Mouse (Mus musculus) neural tube, embryonic 11.5 days (tissue): ENCODE data around the gene Rps10. TPM values are rescaled to one million over a fixed set of nuclear protein-coding genes. Genes with fewer than 3 reads are reported as not detected.
A peak's percentile ranks its signal among the peaks of the same experiment; 100 is the strongest.

Source experiments
- ATAC-seq: fragments of 200-750 bp; cut with Nextera tagmentation; 2 replicates; pipeline ENCODE4 v1.8.0; 2017; ENCODE audit warnings: moderate number of reproducible peaks, mild to moderate bottlenecking, moderate TSS enrichment, moderate library complexity; ENCODE audit not compliant: insufficient read depth, low FRiP score, low TSS enrichment
- DNase-seq: peaks from one replicate; pipeline ENCODE4 v3.0.0-alpha.2; 2015; ENCODE audit warnings: low spot score
- H3K27ac ChIP-seq: fragments of 300-500 bp; sonication (generic); 2 replicates; pipeline ENCODE4 v1.5.1; 2014; ENCODE audit warnings: low read depth, mild to moderate bottlenecking, low read length
- H3K27me3 ChIP-seq: fragments of 300-500 bp; sonication (generic); 2 replicates; pipeline ENCODE4 v1.6.1; 2014; ENCODE audit warnings: mild to moderate bottlenecking, low read length, mixed read lengths; ENCODE audit not compliant: control insufficient read depth, insufficient read depth
- H3K36me3 ChIP-seq: fragments of 300-500 bp; sonication (generic); 2 replicates; pipeline ENCODE4 v1.6.1; 2014; ENCODE audit warnings: mild to moderate bottlenecking, low read length, moderate library complexity, mixed read lengths; ENCODE audit not compliant: control insufficient read depth, insufficient read depth
- H3K4me1 ChIP-seq: fragments of 300-500 bp; sonication (generic); 2 replicates; pipeline ENCODE4 v1.6.1; 2014; ENCODE audit warnings: low read length, mixed read lengths; ENCODE audit not compliant: control insufficient read depth, insufficient read depth
- H3K4me2 ChIP-seq: fragments of 300-500 bp; sonication (generic); 2 replicates; pipeline ENCODE4 v1.6.1; 2014; ENCODE audit warnings: low read depth, mild to moderate bottlenecking, moderate library complexity
- H3K4me3 ChIP-seq: fragments of 300-500 bp; sonication (generic); 2 replicates; pipeline ENCODE4 v1.5.1; 2014; ENCODE audit warnings: low read depth, low read length
- H3K9ac ChIP-seq: fragments of 300-500 bp; sonication (generic); 2 replicates; pipeline ENCODE4 v1.6.1; 2014; ENCODE audit warnings: mild to moderate bottlenecking, low read length
- H3K9me3 ChIP-seq: fragments of 300-500 bp; sonication (generic); 2 replicates; pipeline ENCODE4 v1.6.1; 2016; ENCODE audit warnings: low read length; ENCODE audit not compliant: control insufficient read depth
- WGBS: fragments of 180-500 bp; shearing (Covaris S2); extraction: QIAGEN DNeasy Blood & Tissue Kit; methylation state at CpG from one replicate; pipeline ENCODE4 v1.1.7; 2014; 5-methylcytosine and 5-hydroxymethylcytosine counted together
- polyA plus RNA-seq: library from polyadenylated mRNA; unstranded; fragments of >200 nt; fragmentation: Nextera tagmentation; extraction: Ambion mirVana; gene quantifications from 2 replicates; pipeline ENCODE4 v1.2.1, GENCODE M21; 2014

The Rps10 gene
- polyA plus RNA-seq, 1 experiment from 2014 or later, result 695 TPM

DNA sequence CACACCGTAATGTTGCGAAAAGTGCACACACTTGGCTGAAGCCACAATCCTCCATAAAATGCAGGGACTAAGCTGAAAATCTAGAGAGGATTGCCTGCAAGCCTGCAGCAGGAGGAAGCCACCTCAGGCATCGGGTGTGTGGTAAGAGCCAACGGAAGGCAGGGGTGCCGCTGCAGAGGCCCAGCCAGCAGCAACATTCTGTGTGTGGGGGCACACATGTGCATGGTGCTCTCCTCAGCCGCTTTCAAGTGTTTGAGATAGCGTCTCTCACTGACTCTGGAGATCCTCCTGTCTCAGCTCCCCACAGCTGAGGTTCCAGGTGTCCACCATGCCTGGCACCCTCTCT lies 43.9 kb downstream of the Rps10 start:
- 96% methylated on average over 7 of the region's 7 CpGs for WGBS
- H3K27ac ChIP-seq, result no peak overlapping the region
- no peak overlapping the region for H3K9ac ChIP-seq
- H3K4me1 ChIP-seq, result no peaks in the 10 kb centered on the region
- no peak overlapping the region for H3K4me3 ChIP-seq
- no peak overlapping the region for H3K4me2 ChIP-seq
- H3K27me3 ChIP-seq, result no peaks in the 10 kb centered on the region
- no peak for DNase-seq
- H3K36me3 ChIP-seq, result peaks cover 17% of the 10 kb centered on the region
- H3K9me3 ChIP-seq, result no peaks in the 10 kb centered on the region
- ATAC-seq, result no peak

DNA sequence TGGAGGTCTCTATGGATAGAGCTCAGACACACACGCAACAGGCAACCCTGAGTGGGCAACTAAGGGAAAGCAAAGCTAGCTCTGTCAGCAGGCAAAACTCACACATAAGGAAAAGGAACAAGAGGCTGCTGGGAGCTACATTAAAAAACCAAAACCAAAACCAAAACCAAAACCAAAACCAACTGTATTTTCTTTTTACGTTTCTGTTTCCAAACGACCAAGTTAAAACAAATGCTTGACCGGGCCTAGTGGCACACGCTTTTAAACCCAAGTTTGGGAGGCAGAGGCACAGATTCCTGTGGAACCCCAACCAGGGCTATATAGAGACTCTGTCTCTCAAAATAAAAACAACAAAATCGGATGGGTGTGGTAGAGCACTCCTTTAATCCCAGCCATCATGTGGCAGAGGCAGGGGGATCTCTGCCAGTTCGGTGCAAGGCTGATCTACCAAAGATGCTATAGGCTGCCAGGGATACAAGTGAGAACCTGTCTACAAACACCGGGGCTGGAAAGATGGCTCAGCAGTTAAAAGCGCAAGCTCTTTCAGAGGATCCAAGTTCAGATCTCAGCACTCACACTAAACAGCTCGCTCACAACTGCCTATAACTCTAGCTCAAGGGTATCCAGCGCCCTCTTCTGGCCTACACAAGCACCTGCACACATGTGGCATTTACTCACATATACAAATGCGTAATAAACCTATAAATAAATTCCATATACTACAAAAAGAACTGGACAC lies 44.5 kb downstream of the Rps10 start:
- peaks cover 18% of the 10 kb centered on the region for H3K36me3 ChIP-seq
- no peak overlapping the region for H3K4me2 ChIP-seq
- 89% methylated on average over 12 of the region's 12 CpGs for WGBS

DNA sequence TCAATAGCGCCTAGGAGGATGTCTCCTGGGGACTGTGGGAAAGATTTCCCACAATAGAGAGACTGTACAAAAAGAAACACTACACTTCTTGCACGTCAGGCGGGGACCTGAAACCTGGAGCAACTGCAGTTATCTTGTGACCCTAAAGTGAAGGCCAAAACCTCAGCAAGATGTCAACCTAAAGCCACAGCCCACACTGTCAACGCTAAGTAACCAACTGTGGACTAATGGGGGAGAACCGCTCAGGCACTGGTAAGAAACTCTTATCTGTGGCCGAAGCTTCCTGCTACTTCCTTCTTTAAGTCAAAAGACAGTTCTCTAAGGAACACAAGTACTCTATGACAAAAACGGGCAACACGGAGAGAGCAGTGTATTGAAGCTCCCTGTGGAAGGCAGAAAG lies 48.2 kb downstream of the Rps10 start:
- ATAC-seq (no peak), DNase-seq (no peak)
- H3K9ac ChIP-seq, result no peak overlapping the region
- 0 out of 2 replicates have a peak overlapping the region, but pooled peaks have one; percentile 14 for H3K27ac ChIP-seq
- no peak overlapping the region for H3K4me2 ChIP-seq
- H3K4me1 ChIP-seq, result no peaks in the 10 kb centered on the region
- H3K9me3 ChIP-seq, result no peaks in the 10 kb centered on the region
- H3K36me3 ChIP-seq, result peaks cover 14% of the 10 kb centered on the region
- H3K4me3 ChIP-seq, result no peak overlapping the region
- 84% methylated on average over 8 of the region's 8 CpGs for WGBS
- no peaks in the 10 kb centered on the region for H3K27me3 ChIP-seq

More for the DNA sequence above, 44.5 kb downstream of the Rps10 start:
- Histone ChIP-seq H3K27me3 (no peaks in the 10 kb centered on the region), H3K9ac (no peak overlapping the region), H3K9me3 (no peaks in the 10 kb centered on the region), H3K27ac (no peak overlapping the region), H3K4me1 (no peaks in the 10 kb centered on the region), H3K4me3 (no peak overlapping the region)
- no peak for ATAC-seq
- no peak for DNase-seq

DNA sequence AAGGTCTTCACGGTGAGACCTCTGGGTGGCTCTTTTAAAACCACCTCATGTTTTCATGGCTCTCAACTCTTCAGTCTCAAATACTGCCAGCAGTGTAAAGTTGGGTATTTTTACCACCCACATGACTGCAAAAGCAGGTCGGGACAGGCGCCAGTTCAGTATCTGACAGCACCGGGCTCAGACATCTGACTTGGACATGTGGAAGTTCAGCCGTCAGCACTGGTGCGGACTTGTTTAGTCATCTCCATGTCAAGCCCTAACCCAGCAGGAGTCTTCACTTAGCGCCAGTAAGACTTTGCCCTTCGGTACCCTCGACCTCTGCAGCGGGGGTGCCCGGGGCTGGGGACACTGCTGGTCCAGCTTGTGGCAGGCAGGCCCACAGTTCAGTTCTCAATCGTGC lies 49.2 kb downstream of the Rps10 start:
- H3K4me3 ChIP-seq, result no peak overlapping the region
- no peaks in the 10 kb centered on the region for H3K9me3 ChIP-seq
- no peak overlapping the region for H3K9ac ChIP-seq
- H3K4me1 ChIP-seq, result no peaks in the 10 kb centered on the region
- H3K36me3 ChIP-seq, result peaks cover 8% of the 10 kb centered on the region; the same call in 1 of the 2 replicates
- no peaks in the 10 kb centered on the region for H3K27me3 ChIP-seq
- DNase-seq (no peak), ATAC-seq (no peak)
- 80% methylated on average over 12 of the region's 12 CpGs for WGBS
- no peak overlapping the region for H3K4me2 ChIP-seq
- no peak overlapping the region for H3K27ac ChIP-seq

GRCm38 (mm10) chr17:27586661-27587060 lies 49.8 kb downstream of the Rps10 start:
- H3K9me3 ChIP-seq, result no peaks in the 10 kb centered on the region
- no peak overlapping the region for H3K4me2 ChIP-seq
- no peaks in the 10 kb centered on the region for H3K4me1 ChIP-seq
- no peak overlapping the region for H3K9ac ChIP-seq
- no peaks in the 10 kb centered on the region for H3K27me3 ChIP-seq
- H3K27ac ChIP-seq, result no peak overlapping the region
- WGBS, result 81% methylated on average over 9 of the region's 9 CpGs
- peaks cover 8% of the 10 kb centered on the region for H3K36me3 ChIP-seq
- no peak overlapping the region for H3K4me3 ChIP-seq
- ATAC-seq (no peak), DNase-seq (no peak)

DNA sequence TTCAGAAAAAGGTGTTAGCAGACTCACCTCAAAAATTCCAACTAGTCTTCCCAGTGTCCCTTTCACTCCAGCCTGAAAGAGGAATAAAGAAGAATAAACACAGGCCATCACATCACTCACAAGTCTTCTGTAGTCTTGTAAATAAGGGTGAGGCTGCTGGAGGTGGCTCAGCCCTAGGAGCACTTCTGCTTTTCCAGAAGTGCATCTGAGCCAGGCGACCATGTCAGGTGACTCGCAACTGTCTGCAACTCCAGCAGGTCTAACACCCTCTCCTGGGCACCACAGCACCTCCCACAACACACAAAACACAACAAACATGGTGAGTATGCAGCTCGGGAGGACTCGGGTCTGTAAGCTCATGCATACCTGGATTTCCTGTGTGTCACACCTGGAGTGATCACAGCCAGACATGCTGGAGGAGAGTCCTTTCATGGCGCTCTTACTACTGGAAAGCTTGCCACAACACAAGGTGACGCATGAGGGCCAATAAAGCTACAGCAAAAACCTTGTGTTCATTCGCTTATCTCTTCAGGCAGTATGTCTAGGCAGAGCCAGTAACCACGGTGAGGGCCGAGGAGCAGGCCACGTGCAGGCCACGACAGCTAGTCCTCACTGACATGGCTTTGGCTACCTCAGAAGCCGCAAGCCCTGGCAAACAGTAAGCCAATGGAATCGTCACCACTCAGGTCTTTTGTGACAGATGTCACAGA lies 53.1 kb downstream of the Rps10 start:
- H3K4me2 ChIP-seq, result no peak overlapping the region
- ATAC-seq (no peak), DNase-seq (no peak)
- peaks cover 17% of the 10 kb centered on the region for H3K36me3 ChIP-seq
- H3K27ac ChIP-seq, result no peak overlapping the region
- no peaks in the 10 kb centered on the region for H3K4me1 ChIP-seq
- H3K9ac ChIP-seq, result no peak overlapping the region
- no peaks in the 10 kb centered on the region for H3K27me3 ChIP-seq
- H3K9me3 ChIP-seq, result no peaks in the 10 kb centered on the region
- WGBS, result 91% methylated on average over 13 of the region's 13 CpGs
- no peak overlapping the region for H3K4me3 ChIP-seq

Other genes with a start within 250 kb of the Rps10 start
- 1.8 and 2.5 TPM in 2 replicates for gene Grm4, start 115.3 kb downstream of the Rps10 start, polyA plus RNA-seq
- gene Hmga1, start 80.2 kb downstream of the Rps10 start, polyA plus RNA-seq, result 425 and 456 TPM in 2 replicates
- 19.3 and 24.4 TPM in 2 replicates for gene AI413582, start 70.9 kb downstream of the Rps10 start, polyA plus RNA-seq
- gene Nudt3, start 13.2 kb downstream of the Rps10 start, polyA plus RNA-seq, result 41.8 and 49.3 TPM in 2 replicates
- not detected in 2 replicates for gene RPS10-NUDT3, start 1.4 kb downstream of the Rps10 start, polyA plus RNA-seq
- gene Pacsin1, start 18.8 kb upstream of the Rps10 start, polyA plus RNA-seq, result 4.3 and 5.4 TPM in 2 replicates
- not detected in 2 replicates for gene Spdef, start 92.3 kb upstream of the Rps10 start, polyA plus RNA-seq
- gene D17Wsu92e, start 184.0 kb upstream of the Rps10 start, polyA plus RNA-seq, result 12.6 and 14.1 TPM in 2 replicates
- gene Snrpc, start 201.5 kb upstream of the Rps10 start, polyA plus RNA-seq, result 350 and 368 TPM in 2 replicates
- gene Uhrf1bp1, start 219.8 kb upstream of the Rps10 start, polyA plus RNA-seq, result 7.6 and 7.8 TPM in 2 replicates